Mouse (Mus musculus) brain, embryonic 14.5 days (tissue): ENCODE measurements around the gene Eef2k.

Experiments
- CTCF ChIP-seq: fragments of 200-500 bp; IDR thresholded peaks from 2 replicates; pipeline ENCODE4 v1.5.1; 2012; ENCODE audit warnings: inconsistent platforms, mild to moderate bottlenecking, moderate library complexity, borderline replicate concordance; ENCODE audit not compliant: insufficient read depth, insufficient read length; ENCODE audit errors: extremely low read depth
- POLR2A ChIP-seq: fragments of 200-500 bp; IDR thresholded peaks from 2 replicates; pipeline ENCODE4 v1.6.1; 2012; ENCODE audit warnings: mild to moderate bottlenecking, inconsistent platforms, borderline replicate concordance; ENCODE audit not compliant: poor library complexity, insufficient read depth, insufficient read length, severe bottlenecking; ENCODE audit errors: extremely low read depth

DNA sequence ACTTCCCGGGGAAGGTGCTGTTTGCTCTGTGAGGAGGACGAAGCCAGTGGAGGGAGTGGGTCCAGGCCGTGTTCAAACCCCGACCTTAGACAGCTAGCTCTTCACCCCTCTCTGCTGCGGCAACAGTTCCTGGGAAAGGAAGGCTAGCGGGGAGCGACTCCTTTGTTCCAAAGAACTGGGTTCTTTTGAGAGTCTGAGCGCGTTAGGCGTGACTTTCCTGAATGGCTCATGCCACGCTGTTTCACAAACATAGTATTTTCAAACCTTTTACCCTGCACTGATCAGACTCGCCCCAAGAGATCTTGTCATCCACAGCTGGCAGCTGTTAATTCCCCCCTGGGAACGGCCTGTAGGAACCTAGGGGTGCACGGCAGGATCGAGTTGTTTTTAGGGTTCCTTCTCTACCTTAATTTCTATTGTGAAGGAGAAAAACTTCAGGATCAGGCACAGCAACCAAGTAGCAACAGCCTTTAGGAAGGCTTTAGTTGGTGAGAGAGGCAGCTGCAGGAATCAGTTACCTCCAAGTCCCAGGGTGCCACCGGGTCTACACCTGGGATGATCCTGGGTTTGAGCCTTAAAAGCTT, 1.3 kb downstream of the Eef2k start:
- TF ChIP-seq CTCF, result no peak
- no peak for TF ChIP-seq POLR2A
